Mouse (Mus musculus) adrenal gland, adult (tissue): ENCODE measurements around the gene Kcnip1.

ENCODE experiments used
- DNase-seq, 2 experiments: peaks; one replicate each; pipeline ENCODE4 v3.0.0; 2022 to 2023; ENCODE audit warnings: low spot score in 1 of 2; ENCODE audit not compliant: inconsistent age in 2 of 2

The Kcnip1 gene

GRCm38 (mm10) chr11:33990002-33990401, 3.0 kb downstream of the Kcnip1 start:
- no peak for DNase-seq

DNA sequence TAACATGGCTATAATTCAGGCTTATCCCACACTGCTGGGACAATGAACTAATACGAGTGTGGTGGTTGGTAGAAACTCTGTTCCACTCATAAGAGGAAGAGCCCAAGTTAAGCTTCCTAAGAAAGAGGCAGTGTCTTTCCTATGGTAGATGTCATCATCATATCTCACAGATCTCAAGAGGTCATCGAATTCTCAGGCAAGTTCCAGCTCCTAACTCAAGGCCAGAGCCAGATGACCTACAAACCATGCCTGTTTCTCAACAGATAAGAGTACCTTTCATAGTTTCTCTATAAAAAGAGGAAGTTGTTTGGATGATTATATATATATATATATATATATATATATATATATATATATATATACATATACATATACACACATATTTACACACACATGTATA, 6.4 kb downstream of the Kcnip1 start:
- DNase-seq: no peak

GRCm38 (mm10) chr11:33980146-33980545, 12.8 kb downstream of the Kcnip1 start:
- DNase-seq: no peak

DNA sequence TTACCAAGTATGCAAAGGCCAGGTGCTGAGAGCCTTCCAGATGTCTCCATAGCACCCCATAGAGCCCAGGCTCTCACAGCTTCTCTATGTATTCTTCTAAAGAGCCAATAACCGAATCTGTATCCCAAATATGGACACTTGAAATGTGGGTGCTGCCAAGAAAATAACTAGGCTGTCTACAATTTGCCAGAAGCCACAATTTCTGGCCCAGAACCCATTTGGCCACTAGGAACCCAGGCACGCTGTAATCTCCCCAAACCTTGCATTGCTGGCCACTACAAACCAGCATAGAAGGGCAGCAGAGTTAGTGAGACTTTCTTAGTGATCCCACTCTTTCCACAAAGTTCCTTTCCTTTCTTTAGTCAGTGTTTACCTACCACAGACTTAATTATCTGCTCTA, 17.8 kb downstream of the Kcnip1 start:
- DNase-seq: no peak

GRCm38 (mm10) chr11:33974341-33975040, 18.5 kb downstream of the Kcnip1 start:
- DNase-seq: no peak

DNA sequence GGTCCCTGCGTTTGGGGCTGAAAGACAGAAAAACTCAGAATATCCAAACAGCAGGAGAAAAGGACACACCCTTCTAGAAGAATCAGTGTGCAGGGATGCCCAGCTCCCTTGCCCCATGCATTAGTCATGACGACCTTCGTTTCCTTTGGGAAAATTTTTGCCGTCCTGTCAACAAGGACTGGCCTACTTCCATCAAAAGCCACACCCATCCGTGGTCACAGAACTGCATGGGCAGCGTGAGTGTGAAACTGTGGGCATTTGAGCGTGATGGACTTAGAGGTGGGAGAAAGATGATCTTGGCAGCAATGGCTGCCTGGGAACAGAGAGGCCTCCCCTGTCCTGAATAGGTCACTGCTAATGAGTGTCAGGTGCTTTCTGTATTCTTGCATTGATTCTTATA, 20.8 kb downstream of the Kcnip1 start:
- peak in 1 of 2 experiments; percentile 51 for DNase-seq

DNA sequence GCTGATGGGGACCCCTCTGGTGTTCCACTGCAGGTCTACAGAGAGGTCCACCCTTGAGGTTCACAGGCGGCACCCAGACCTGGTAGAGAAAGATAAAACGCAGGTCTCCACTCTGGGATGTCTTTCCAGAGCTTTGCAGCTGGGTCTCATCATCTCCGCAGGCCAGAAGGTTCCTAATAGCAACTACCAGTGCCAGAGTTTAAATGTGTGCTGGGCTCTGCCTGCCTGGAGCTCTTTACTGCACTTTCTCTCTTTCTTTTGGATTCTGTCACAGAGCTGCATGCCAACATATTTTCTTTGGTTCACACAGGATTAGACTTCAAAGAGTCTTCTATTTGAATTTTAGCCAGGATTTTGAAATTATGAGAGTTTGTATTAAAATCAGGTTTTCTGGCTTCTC, 23.8 kb downstream of the Kcnip1 start:
- DNase-seq: no peak

GRCm38 (mm10) chr11:33967708-33968107, 25.2 kb downstream of the Kcnip1 start:
- no peak for DNase-seq

- no peak for DNase-seq
Measured at GRCm38 (mm10) chr11:33965380-33965779, 27.6 kb downstream of the Kcnip1 start.

GRCm38 (mm10) chr11:33962688-33963407, 30.1 kb downstream of the Kcnip1 start, which contains the start of gene Kcnmb1:
Gene Kcnmb1, plus strand, starts transcription at chr11:33963013.
- DNase-seq: no peak

DNA sequence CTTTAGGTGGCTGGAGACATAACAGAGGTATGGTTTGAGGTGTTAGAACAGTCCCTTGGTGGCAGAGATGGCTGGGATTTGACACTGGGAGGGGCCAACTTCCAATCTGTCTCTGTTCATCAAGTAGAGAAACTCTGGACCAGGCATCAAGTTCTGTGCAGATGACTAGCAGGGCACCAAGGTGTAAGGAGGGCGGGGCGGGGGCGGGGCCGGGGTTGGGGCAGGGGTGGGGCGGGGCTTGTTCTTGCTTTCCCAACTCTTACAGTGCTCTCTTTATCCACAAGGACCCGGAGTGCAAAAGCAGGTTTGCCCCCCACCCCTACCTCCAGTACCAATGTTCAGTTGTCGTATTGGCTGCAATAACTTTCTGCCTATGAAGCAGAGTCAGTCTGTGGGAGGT, 30.8 kb downstream of the Kcnip1 start:
- DNase-seq: no peak

GRCm38 (mm10) chr11:33958713-33959112, 34.2 kb downstream of the Kcnip1 start:
- peak; percentile 23 to 68 for DNase-seq

GRCm38 (mm10) chr11:33957595-33957994, 35.4 kb downstream of the Kcnip1 start:
- DNase-seq: peak; percentile 51 to 56

DNA sequence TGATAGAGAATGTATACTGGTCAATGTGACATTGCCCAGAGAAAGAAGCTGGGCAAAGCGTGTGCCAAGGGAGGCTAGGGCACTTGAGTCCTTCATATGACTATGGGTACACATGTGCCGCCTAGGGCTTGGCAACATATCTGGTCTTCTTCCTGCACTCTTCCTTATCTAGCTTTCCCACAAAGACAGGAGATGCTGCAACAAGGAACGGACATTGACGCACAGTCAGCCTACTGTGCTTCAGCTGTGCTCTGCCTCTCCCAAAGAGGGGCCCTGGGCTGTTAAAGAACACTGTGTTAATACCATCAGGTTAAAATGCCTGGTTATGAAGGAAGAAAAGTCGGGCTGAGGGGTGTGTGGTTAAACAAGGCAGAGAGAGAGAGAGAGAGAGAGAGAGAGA, 36.3 kb downstream of the Kcnip1 start:
- DNase-seq: no peak

DNA sequence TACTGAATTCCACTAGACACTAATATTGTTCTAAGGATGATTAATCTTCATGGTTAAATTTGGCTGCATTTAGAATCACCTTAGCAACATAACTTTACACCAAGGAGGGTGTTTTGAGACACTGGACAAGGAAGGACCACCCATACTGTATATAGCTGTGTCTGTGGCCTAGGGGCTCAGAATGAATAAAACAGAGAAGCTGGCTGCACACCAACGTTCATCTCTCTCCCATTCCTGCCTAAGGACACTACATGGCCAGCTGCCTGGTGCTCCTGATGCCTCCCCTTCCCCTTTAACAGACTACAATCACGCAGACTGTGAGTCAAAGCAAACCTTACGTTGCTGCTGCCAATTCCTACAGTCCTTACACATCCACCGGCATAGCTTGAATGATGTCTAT, 37.0 kb downstream of the Kcnip1 start:
- DNase-seq: no peak

DNA sequence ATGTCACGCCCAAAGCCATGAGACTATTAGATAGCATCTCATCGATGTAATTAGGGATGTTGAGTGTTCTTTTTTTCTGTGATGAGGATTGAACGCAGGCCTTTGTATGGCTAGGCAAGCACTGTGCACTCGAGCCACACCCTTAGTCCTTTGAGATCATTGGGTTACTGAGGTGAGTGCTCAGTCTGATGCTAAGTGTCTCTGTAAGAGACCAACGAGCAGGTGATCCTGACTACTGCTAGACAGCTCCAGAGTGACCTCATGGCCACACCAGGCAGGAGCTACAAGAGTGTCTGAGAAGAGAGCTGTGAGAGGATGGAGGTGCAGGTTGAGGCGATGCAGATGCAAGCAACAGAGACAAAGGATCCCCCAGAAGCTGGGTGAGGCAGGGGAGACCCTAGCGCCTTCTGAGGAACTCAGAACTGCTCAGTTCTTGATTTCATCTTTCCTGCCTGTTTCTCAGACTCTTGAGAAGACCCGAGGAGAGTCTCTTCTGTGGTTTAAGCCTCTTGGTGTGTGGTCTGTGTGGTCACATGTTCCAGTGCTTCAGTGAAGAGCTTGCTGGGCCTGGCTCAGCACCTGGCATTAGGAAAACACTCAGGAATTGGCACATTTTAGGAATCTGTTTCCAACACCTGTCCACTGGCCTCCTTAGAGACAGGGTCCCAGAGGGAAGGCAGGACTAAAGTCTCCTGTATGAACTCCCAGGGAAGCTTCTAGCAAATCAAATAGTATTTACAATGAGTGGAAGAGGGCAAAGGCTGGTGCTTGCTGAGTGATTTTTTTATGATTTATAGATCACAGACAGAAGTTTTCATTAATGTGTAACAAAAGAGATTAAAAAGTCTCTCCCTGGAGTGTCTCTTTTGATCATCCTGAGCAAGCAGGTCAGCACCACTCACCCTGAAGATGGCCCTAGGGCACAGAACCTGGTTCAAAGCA, 41.0 kb downstream of the Kcnip1 start:
- no peak for DNase-seq

GRCm38 (mm10) chr11:33951155-33951554, 41.8 kb downstream of the Kcnip1 start:
- DNase-seq: no peak

DNA sequence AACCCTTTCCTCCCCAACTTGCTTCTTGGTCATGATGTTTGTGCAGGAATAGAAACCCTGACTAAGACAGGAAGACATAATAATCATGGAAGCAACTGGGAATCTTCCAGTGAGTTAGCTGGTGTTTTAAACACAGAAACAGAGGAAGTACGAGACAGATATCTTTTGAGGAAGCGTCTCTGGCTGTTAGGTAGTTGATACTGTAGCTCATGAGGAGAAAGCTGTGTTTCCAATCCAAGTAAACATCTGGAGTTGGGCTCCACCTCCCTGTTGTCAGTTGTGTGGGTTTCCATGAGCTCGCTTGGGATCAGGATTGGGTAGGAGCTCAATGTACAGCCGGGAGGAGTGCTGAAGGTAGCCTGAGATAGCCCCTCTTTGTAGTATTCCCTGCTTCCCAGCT, 46.5 kb downstream of the Kcnip1 start:
- DNase-seq: no peak

DNA sequence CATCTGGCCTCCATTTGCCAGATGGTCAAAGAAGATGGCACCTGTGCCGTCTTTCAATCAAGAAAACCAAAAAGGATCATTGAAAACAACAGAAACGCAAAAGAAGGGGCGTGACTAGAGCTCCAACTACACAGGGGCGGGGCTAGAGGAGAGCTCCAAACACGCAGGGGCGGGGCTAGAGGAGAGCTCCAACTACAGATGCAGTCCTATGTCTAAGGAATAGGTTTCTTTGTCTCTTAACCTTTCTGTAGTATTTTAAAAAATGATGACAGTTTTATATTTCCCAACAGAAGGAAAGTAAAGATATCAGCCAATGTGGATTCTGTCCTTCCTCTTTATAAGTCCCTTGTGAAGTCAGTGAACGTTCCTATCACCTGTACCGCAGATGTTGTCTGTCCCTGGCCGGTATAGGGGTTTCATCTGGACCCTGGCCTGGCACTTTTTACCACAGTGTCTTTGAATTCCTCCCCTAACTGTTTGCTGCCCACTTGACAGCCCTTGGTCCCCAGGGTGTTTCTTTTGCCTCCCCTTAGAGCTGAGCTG, 48.1 kb downstream of the Kcnip1 start:
- DNase-seq: no peak

- DNase-seq: peak in 1 of 2 experiments; percentile 42
Measured at GRCm38 (mm10) chr11:33944067-33944785, 48.7 kb downstream of the Kcnip1 start.

DNA sequence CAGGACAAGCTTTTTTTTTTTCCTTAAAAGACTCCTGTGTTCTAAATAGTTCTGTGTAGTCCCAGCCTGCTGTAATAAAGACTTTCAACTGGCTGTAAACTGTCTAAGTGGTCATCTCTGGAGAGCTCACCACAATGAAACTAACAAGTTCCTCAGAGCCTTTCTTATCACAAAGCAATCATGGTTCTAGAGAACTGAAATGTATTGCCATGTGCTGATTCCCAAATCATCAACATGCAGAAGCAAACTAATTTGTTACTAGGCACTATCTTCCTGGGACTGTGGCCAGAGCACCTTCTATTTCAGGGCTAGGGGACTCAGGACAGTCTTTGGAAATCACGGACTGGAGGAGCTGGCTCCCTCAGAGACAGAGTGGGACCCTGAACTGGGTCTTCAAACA, 49.4 kb downstream of the Kcnip1 start:
- DNase-seq: no peak
